Mouse (Mus musculus) liver, adult (tissue): ENCODE results near the gene Rxra.

Experiments used
- GATA4 ChIP-seq: IDR thresholded peaks from 2 replicates; pipeline ENCODE4 v1.6.1; 2014; ENCODE audit warnings: mild to moderate bottlenecking, low read length; ENCODE audit not compliant: insufficient replicate concordance

Rxra gene

GRCm38 (mm10) chr2:27653496-27654030 lies 22.7 kb upstream of the Rxra start:
- TF ChIP-seq GATA4, result no peak

- TF ChIP-seq GATA4, result no peak
These were observed 21.7 kb upstream of the Rxra start for GRCm38 (mm10) chr2:27654321-27655232.

- no peak for TF ChIP-seq GATA4
These were observed 19.7 kb upstream of the Rxra start for GRCm38 (mm10) chr2:27656576-27656975.

GRCm38 (mm10) chr2:27665284-27665683 lies 11.0 kb upstream of the Rxra start:
- no peak for TF ChIP-seq GATA4

- no peak for TF ChIP-seq GATA4
These were observed 9.5 kb upstream of the Rxra start for GRCm38 (mm10) chr2:27666719-27667118.

- TF ChIP-seq GATA4, result no peak
These were observed 8.6 kb upstream of the Rxra start for GRCm38 (mm10) chr2:27667677-27668076.

GRCm38 (mm10) chr2:27670746-27671145 lies 5.5 kb upstream of the Rxra start:
- no peak for TF ChIP-seq GATA4

GRCm38 (mm10) chr2:27671633-27672091 lies 4.6 kb upstream of the Rxra start:
- TF ChIP-seq GATA4, result no peak

GRCm38 (mm10) chr2:27676478-27677325 lies 462 bp downstream of the Rxra start:
- TF ChIP-seq GATA4, result no peak

- no peak for TF ChIP-seq GATA4
These were observed 1.4 kb downstream of the Rxra start for GRCm38 (mm10) chr2:27677411-27678310.

- TF ChIP-seq GATA4, result no peak
These were observed 2.1 kb downstream of the Rxra start for GRCm38 (mm10) chr2:27678331-27678730.

- no peak for TF ChIP-seq GATA4
These were observed 2.7 kb downstream of the Rxra start for GRCm38 (mm10) chr2:27678836-27679480.

GRCm38 (mm10) chr2:27679621-27680025 lies 3.4 kb downstream of the Rxra start:
- TF ChIP-seq GATA4, result no peak

GRCm38 (mm10) chr2:27680058-27680457 lies 3.8 kb downstream of the Rxra start:
- TF ChIP-seq GATA4, result no peak

- no peak for TF ChIP-seq GATA4
These were observed 4.4 kb downstream of the Rxra start for GRCm38 (mm10) chr2:27680595-27680994.

GRCm38 (mm10) chr2:27681426-27681825 lies 5.2 kb downstream of the Rxra start:
- no peak for TF ChIP-seq GATA4
